Mouse (Mus musculus): Measurements from ENCODE around the gene Hcn3.

DNA sequence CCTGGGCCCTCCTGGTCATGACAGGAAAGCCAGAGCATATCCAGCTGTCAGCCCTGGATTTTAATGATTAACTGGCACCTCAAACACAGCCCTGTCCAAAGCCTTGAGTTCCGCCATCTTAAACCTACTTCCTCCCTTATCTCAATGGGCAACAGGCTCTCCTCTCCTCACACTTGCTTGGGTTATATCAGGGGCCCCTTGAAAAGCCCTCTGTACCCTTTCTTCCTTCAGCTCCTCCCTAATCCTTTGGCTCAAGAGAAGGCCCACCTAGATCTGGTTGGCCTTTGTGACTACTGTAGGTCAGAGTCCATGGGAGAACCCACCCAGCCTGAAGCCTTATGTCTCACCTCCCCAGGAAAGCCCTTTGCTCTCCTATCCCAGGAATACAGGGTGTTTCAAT, 26.2 kb downstream of the Hcn3 start:
- no peak for TF ChIP-seq CTCF (IDR thresholded peaks at IDR 0.05; ENCODE audit: low read depth)
- no peak for TF ChIP-seq EP300 (IDR thresholded peaks at IDR 0.05; ENCODE audit: low read depth)

Measured in heart, postnatal 0 days (tissue).